Mouse (Mus musculus): ENCODE measurements around the gene Zbtb46.

GRCm38 (mm10) chr2:181410760-181411473 is 48.3 kb downstream of the Zbtb46 start:
- TF ChIP-seq CTCF (conservative IDR thresholded peaks at IDR 0.05; ENCODE audit: low read length), result peak; percentile 36
- no peak for TF ChIP-seq POU5F1 (IDR thresholded peaks at IDR 0.05; ENCODE audit: borderline replicate concordance, low read length)
- no peak for TF ChIP-seq NANOG (IDR thresholded peaks at IDR 0.05; ENCODE audit: borderline replicate concordance, low read length)

Data from E14TG2a.4 (cell line).